Mouse (Mus musculus) stomach, embryonic 14.5 days (tissue): ENCODE measurements around the gene Gjd3. TPM values are rescaled to one million over a fixed set of nuclear protein-coding genes. Genes with fewer than 3 reads are reported as not detected.

Experiments
- ATAC-seq: fragments of 200-750 bp; cut with Nextera tagmentation; 2 replicates; pipeline ENCODE4 v1.8.0; 2017; ENCODE audit warnings: low read depth, moderate TSS enrichment; ENCODE audit not compliant: insufficient number of reproducible peaks, insufficient read depth, low FRiP score
- H3K27ac ChIP-seq: fragments of 300-500 bp; sonication (generic); 2 replicates; pipeline ENCODE4 v1.5.1; 2014; ENCODE audit warnings: mild to moderate bottlenecking, low read length, moderate library complexity, mixed read lengths
- H3K27me3 ChIP-seq: fragments of 300-500 bp; sonication (generic); 2 replicates; pipeline ENCODE4 v1.6.1; 2014; ENCODE audit warnings: low read length, control low read depth, mixed read lengths; ENCODE audit not compliant: control insufficient read depth, insufficient read depth
- H3K36me3 ChIP-seq: fragments of 300-500 bp; sonication (generic); 2 replicates; pipeline ENCODE4 v1.6.1; 2014; ENCODE audit warnings: mild to moderate bottlenecking, control low read depth, low read length, moderate library complexity, mixed read lengths; ENCODE audit not compliant: control insufficient read depth, insufficient read depth
- H3K4me1 ChIP-seq: fragments of 300-500 bp; sonication (generic); 2 replicates; pipeline ENCODE4 v1.6.1; 2014; ENCODE audit warnings: low read length, control low read depth, mixed read lengths; ENCODE audit not compliant: control insufficient read depth, insufficient read depth
- H3K4me2 ChIP-seq: fragments of 300-500 bp; sonication (generic); replicated peaks from 2 replicates; pipeline ENCODE4 v1.6.1; 2014; ENCODE audit warnings: low read depth, low read length, control low read depth
- H3K4me3 ChIP-seq: fragments of 300-500 bp; sonication (generic); 2 replicates; pipeline ENCODE4 v1.5.1; 2014; ENCODE audit warnings: low read depth, low read length, control low read depth
- H3K9ac ChIP-seq: fragments of 300-500 bp; sonication (generic); replicated peaks from 2 replicates; pipeline ENCODE4 v1.6.1; 2014; ENCODE audit warnings: low read depth, mild to moderate bottlenecking, control low read depth, low read length, moderate library complexity, mixed read lengths
- H3K9me3 ChIP-seq: fragments of 300-500 bp; sonication (generic); 2 replicates; pipeline ENCODE4 v1.6.1; 2016; ENCODE audit warnings: low read depth, low read length, control low read depth; ENCODE audit not compliant: control insufficient read depth
- WGBS: fragments of 180-500 bp; shearing (Covaris S2); extraction: QIAGEN DNeasy Blood & Tissue Kit; methylation state at CpG from one replicate; pipeline ENCODE4 v1.1.7; 2014; 5-methylcytosine and 5-hydroxymethylcytosine counted together
- polyA plus RNA-seq: library from polyadenylated mRNA; unstranded; fragments of >200 nt; fragmentation: Nextera tagmentation; extraction: Ambion mirVana; gene quantifications from 2 replicates; pipeline ENCODE4 v1.2.1, GENCODE M21; 2014

Gene Gjd3
- polyA plus RNA-seq, 1 experiment from 2014 or later: not detected

DNA sequence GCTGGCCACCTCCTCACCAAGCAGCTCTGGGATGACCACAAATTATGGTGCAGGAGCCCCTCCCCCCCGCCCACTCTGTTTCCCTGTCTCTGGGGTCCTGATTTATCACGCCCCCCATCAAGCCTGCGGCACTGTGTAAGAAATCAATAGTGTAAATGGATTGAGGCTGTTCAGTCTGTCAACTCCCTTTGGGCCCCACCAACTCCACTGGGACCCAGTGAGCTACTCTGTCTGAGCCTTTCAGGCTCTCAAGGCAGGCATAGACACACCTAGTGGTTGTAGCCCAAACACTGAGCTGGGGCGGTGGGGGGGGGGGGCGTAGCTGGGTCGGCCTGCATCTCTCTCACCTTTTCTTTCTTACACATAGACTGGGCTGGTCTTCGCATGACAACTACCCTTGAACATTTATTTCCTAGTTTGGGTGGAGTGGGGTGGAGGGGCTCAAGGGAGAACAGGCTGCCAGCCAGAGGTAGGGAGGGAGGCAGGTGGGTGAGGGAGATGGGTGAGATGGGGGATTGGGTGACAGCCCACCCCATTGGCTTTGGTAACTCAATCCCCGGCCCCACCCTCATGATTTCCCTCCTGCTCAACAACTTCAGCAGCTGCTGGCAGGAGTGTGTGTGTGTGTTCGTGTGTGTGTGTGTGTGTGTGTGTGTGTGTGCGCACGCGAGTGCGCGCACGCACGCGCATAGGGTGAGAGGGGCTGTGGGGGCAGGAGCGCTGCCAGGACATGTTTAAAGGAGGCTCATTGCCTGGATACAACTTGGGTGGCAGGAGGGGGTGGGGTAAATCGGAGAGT lies 50.3 kb downstream of the Gjd3 start:
- 9% methylated on average over 19 of the region's 19 CpGs for WGBS
- no peak overlapping the region for H3K4me3 ChIP-seq
- ATAC-seq: no peak
- H3K9ac ChIP-seq: no peak overlapping the region
- H3K27me3 ChIP-seq: no peaks in the 10 kb centered on the region
- H3K4me2 ChIP-seq: peak overlapping the region; percentile 32
- no peaks in the 10 kb centered on the region for H3K36me3 ChIP-seq
- H3K27ac ChIP-seq: peak overlapping the region; percentile 87
- H3K9me3 ChIP-seq: no peaks in the 10 kb centered on the region
- H3K4me1 ChIP-seq: peaks cover 77% of the 10 kb centered on the region

Other genes starting within 250 kb of the Gjd3 start
- 61.4 and 62.9 TPM in 2 replicates for gene Thra, start 242.4 kb downstream of the Gjd3 start, polyA plus RNA-seq
- 1.7 and 2.3 TPM in 2 replicates for gene Nr1d1, start 207.7 kb downstream of the Gjd3 start, polyA plus RNA-seq
- 21.6 and 22.3 TPM in 2 replicates for gene Msl1, start 187.5 kb downstream of the Gjd3 start, polyA plus RNA-seq
- gene Casc3, start 178.1 kb downstream of the Gjd3 start, polyA plus RNA-seq: 33.7 and 35.1 TPM in 2 replicates
- gene Rapgefl1, start 146.2 kb downstream of the Gjd3 start, polyA plus RNA-seq: 5.6 and 7.7 TPM in 2 replicates
- 6.8 and 7.1 TPM in 2 replicates for gene Wipf2, start 119.4 kb downstream of the Gjd3 start, polyA plus RNA-seq
- 31.4 and 32.6 TPM in 2 replicates for gene Cdc6, start 75.2 kb downstream of the Gjd3 start, polyA plus RNA-seq
- gene Rara, start 55.2 kb downstream of the Gjd3 start, polyA plus RNA-seq: 54.0 and 56.8 TPM in 2 replicates
- gene Top2a, start 41.2 kb upstream of the Gjd3 start, polyA plus RNA-seq: 260 and 284 TPM in 2 replicates
- gene Igfbp4, start 58.2 kb upstream of the Gjd3 start, polyA plus RNA-seq: 494 and 532 TPM in 2 replicates
- gene Tns4, start 106.3 kb upstream of the Gjd3 start, polyA plus RNA-seq: 2.4 and 2.5 TPM in 2 replicates
- gene Ccr7, start 172.1 kb upstream of the Gjd3 start, polyA plus RNA-seq: 0.46 and 0.52 TPM in 2 replicates
- gene Smarce1, start 248.0 kb upstream of the Gjd3 start, polyA plus RNA-seq: 156 and 164 TPM in 2 replicates